In genomic region chr16:90925461-90925860, GRCm38 (mm10) we compare ENCODE assay signal across 8 mouse cellular contexts. TPM values are rescaled to one million over a fixed set of nuclear protein-coding genes. Genes with fewer than 3 reads are reported as not detected.
A peak's percentile ranks its signal among the peaks of the same experiment; 100 is the strongest.
DNase-seq lines count a peak whose midpoint lies in the region; ATAC-seq and TF ChIP-seq lines count a peak whose summit lies in the region.

No protein-coding gene starts in this region.

- no peak for TF ChIP-seq POLR2A in limb, embryonic 14.5 days (IDR thresholded peaks at IDR 0.05; ENCODE audit: borderline replicate concordance, extremely low read depth, insufficient read depth, insufficient read length)

- H3K9ac ChIP-seq in limb, embryonic 14.5 days (ENCODE audit: low read depth, low read length, severe bottlenecking): no peak overlapping the region
- H3K9ac ChIP-seq in neural tube, embryonic 14.5 days (replicated peaks; ENCODE audit: low read depth, low read length): no peak overlapping the region

- ATAC-seq in limb, embryonic 14.5 days (ENCODE audit: low FRiP score, low read depth): no peak
- peak; percentile 56 for ATAC-seq in neural tube, embryonic 14.5 days (ENCODE audit: low read depth)

- peaks cover 15% of the 10 kb centered on the region for H3K36me3 ChIP-seq in limb, embryonic 14.5 days (ENCODE audit: control insufficient read depth, insufficient read depth, low read length)
- H3K36me3 ChIP-seq in neural tube, embryonic 14.5 days (ENCODE audit: control insufficient read depth, insufficient read depth, low read length): peaks cover 3% of the 10 kb centered on the region; the same call in 1 of the 2 replicates

- H3K27me3 ChIP-seq in limb, embryonic 14.5 days (ENCODE audit: control insufficient read depth, insufficient read depth, low read length): no peaks in the 10 kb centered on the region
- H3K27me3 ChIP-seq in neural tube, embryonic 14.5 days (ENCODE audit: control insufficient read depth, insufficient read depth, low read length): no peaks in the 10 kb centered on the region

- no peak overlapping the region for H3K27ac ChIP-seq in limb, embryonic 14.5 days (replicated peaks; ENCODE audit: low read depth, low read length)
- no peak overlapping the region for H3K27ac ChIP-seq in neural tube, embryonic 14.5 days (ENCODE audit: low read depth, low read length)

- no peak overlapping the region for H3K4me3 ChIP-seq in limb, embryonic 14.5 days (replicated peaks; ENCODE audit: low read length)
- no peak overlapping the region for H3K4me3 ChIP-seq in neural tube, embryonic 14.5 days (ENCODE audit: low read depth, low read length)

- WGBS in limb, embryonic 14.5 days: 28% methylated on average over 5 of the region's 5 CpGs
- WGBS in neural tube, embryonic 14.5 days: 28% methylated on average over 5 of the region's 5 CpGs

- DNase-seq in A20 (ENCODE audit: low read depth, low spot score): peak; percentile 64
- peak; percentile 83 for DNase-seq in adipocyte (ENCODE audit: low spot score)
- DNase-seq in embryo, embryonic 10 days (ENCODE audit: low spot score): peak; percentile 88
- peak; percentile 46 to 54 for DNase-seq in heart, adult 9 months (ENCODE audit: low spot score in 2 of 2)
- DNase-seq in kidney, adult 9 months: peak; percentile 70
- DNase-seq in limb, embryonic 14.5 days (ENCODE audit: low spot score): peak; percentile 74
- DNase-seq in urinary bladder, postnatal 36 days (ENCODE audit: low spot score in 2 of 2): peak; percentile 47 to 69

- no peaks in the 10 kb centered on the region for H3K4me1 ChIP-seq in limb, embryonic 14.5 days (ENCODE audit: control insufficient read depth, insufficient read depth, low read length)
- H3K4me1 ChIP-seq in neural tube, embryonic 14.5 days (ENCODE audit: control insufficient read depth, insufficient read depth, low read length): no peaks in the 10 kb centered on the region

- no peaks in the 10 kb centered on the region for H3K9me3 ChIP-seq in limb, embryonic 14.5 days (ENCODE audit: control insufficient read depth, low read length)
- H3K9me3 ChIP-seq in neural tube, embryonic 14.5 days (ENCODE audit: control insufficient read depth, low read length): no peaks in the 10 kb centered on the region

- H3K4me2 ChIP-seq in limb, embryonic 14.5 days (replicated peaks; ENCODE audit: low read depth, low read length, severe bottlenecking): no peak overlapping the region
- H3K4me2 ChIP-seq in neural tube, embryonic 14.5 days (ENCODE audit: low read depth, low read length): no peak overlapping the region

RNA-seq across cellular contexts. Expression of gene Cfap298, which starts 9.5 kb away (rescaled TPM):
- polyA plus RNA-seq in limb, embryonic 14.5 days (2012; rRNA removed): 12.0 and 17.0 TPM in 2 replicates
- 30.7 and 33.1 TPM in 2 replicates for polyA plus RNA-seq in limb, embryonic 14.5 days (2014; fragmentation: Nextera tagmentation; extraction: Ambion mirVana)
- polyA plus RNA-seq in neural tube, embryonic 14.5 days (2014; fragmentation: Nextera tagmentation; extraction: Ambion mirVana): 46.2 and 54.5 TPM in 2 replicates
